Mouse (Mus musculus) intestine, embryonic 15.5 days (tissue): Measurements from ENCODE around the gene Nisch. TPM values are rescaled to one million over a fixed set of nuclear protein-coding genes. Genes with fewer than 3 reads are reported as not detected.

Experiments
- ATAC-seq: fragments of 200-750 bp; cut with Nextera tagmentation; 2 replicates; pipeline ENCODE4 v1.8.0; 2017; ENCODE audit warnings: moderate TSS enrichment, moderate library complexity
- H3K27ac ChIP-seq: fragments of 300-500 bp; sonication (generic); 2 replicates; pipeline ENCODE4 v1.5.1; 2015; ENCODE audit warnings: mild to moderate bottlenecking, inconsistent platforms
- H3K27me3 ChIP-seq: fragments of 300-500 bp; sonication (generic); replicated peaks from 2 replicates; pipeline ENCODE4 v1.6.1; 2015; ENCODE audit warnings: inconsistent platforms
- H3K36me3 ChIP-seq: fragments of 300-500 bp; sonication (generic); 2 replicates; pipeline ENCODE4 v1.6.1; 2015; ENCODE audit warnings: inconsistent platforms
- H3K4me1 ChIP-seq: fragments of 300-500 bp; sonication (generic); replicated peaks from 2 replicates; pipeline ENCODE4 v1.6.1; 2015; ENCODE audit warnings: inconsistent platforms
- H3K4me2 ChIP-seq: fragments of 300-500 bp; sonication (generic); replicated peaks from 2 replicates; pipeline ENCODE4 v1.6.1; 2015; ENCODE audit warnings: mild to moderate bottlenecking, inconsistent platforms
- H3K4me3 ChIP-seq: fragments of 300-500 bp; sonication (generic); replicated peaks from 2 replicates; pipeline ENCODE4 v1.5.1; 2015; ENCODE audit warnings: inconsistent platforms
- H3K9ac ChIP-seq: fragments of 300-500 bp; sonication (generic); 2 replicates; pipeline ENCODE4 v1.6.1; 2015; ENCODE audit warnings: inconsistent platforms
- H3K9me3 ChIP-seq: fragments of 300-500 bp; sonication (generic); 2 replicates; pipeline ENCODE4 v1.6.1; 2016; ENCODE audit warnings: inconsistent platforms
- WGBS: fragments of 180-500 bp; shearing (Covaris S2); methylation state at CpG from one replicate; pipeline ENCODE4 v1.1.7; 2015; 5-methylcytosine and 5-hydroxymethylcytosine counted together
- polyA plus RNA-seq: library from polyadenylated mRNA; unstranded; fragments of >200 nt; fragmentation: Nextera tagmentation; extraction: Ambion mirVana; gene quantifications from 2 replicates; pipeline ENCODE4 v1.2.1, GENCODE M21; 2015

The Nisch gene
- polyA plus RNA-seq, 1 experiment from 2014 or later, result 280 TPM

- Histone ChIP-seq H3K27ac (peak overlapping the region; percentile 89; the same call in 1 of the 2 replicates), H3K36me3 (peaks cover 18% of the 10 kb centered on the region), H3K27me3 (no peaks in the 10 kb centered on the region), H3K4me2 (peak overlapping the region; percentile 85), H3K9me3 (no peaks in the 10 kb centered on the region), H3K9ac (peak overlapping the region; percentile 90), H3K4me3 (peak overlapping the region; percentile 84), H3K4me1 (peaks cover 41% of the 10 kb centered on the region)
- ATAC-seq, result peak; percentile 6
- under 1% methylated on average over 43 of the region's 43 CpGs for WGBS
Observed at GRCm38 (mm10) chr14:31131272-31131821, 85.4 kb downstream of the Nisch start.

- H3K9me3 ChIP-seq, result no peaks in the 10 kb centered on the region
- ATAC-seq, result peak; percentile 74
- H3K9ac ChIP-seq, result peak within 1 kb of the TSS; percentile 90
- WGBS, result 3% methylated on average over 57 of the region's 63 CpGs
- H3K27me3 ChIP-seq, result no peaks in the 10 kb centered on the region
- peaks cover 10% of the 10 kb centered on the region for H3K36me3 ChIP-seq
- H3K27ac ChIP-seq, result peak within 1 kb of the TSS; percentile 89
- peak within 1 kb of the TSS; percentile 85 for H3K4me2 ChIP-seq
- peaks cover 45% of the 10 kb centered on the region for H3K4me1 ChIP-seq
- peak within 1 kb of the TSS; percentile 84 for H3K4me3 ChIP-seq
Observed at GRCm38 (mm10) chr14:31130236-31131220, 86.2 kb downstream of the Nisch start, which contains the start of gene Nt5dc2. TSS of gene Nt5dc2 (plus strand) at chr14:31131053.

- H3K4me1 ChIP-seq, result peaks cover 42% of the 10 kb centered on the region
- peak overlapping the region; percentile 63 for H3K4me3 ChIP-seq
- H3K36me3 ChIP-seq, result peaks cover 3% of the 10 kb centered on the region; the same call in 1 of the 2 replicates
- no peaks in the 10 kb centered on the region for H3K9me3 ChIP-seq
- peak overlapping the region; percentile 85 for H3K4me2 ChIP-seq
- H3K27ac ChIP-seq, result peak overlapping the region; percentile 89
- no peaks in the 10 kb centered on the region for H3K27me3 ChIP-seq
- 67% methylated on average over 15 of the region's 15 CpGs for WGBS
- H3K9ac ChIP-seq, result no peak overlapping the region
- no peak for ATAC-seq
Observed at GRCm38 (mm10) chr14:31129326-31130235, 87.2 kb downstream of the Nisch start.

GRCm38 (mm10) chr14:31128826-31129219 is 87.9 kb downstream of the Nisch start, which contains the start of gene Smim4:
TSS of gene Smim4 (minus strand) at chr14:31128956.
- under 1% methylated on average over 33 of the region's 33 CpGs for WGBS
- peak within 1 kb of the TSS; percentile 63 for H3K4me3 ChIP-seq
- no peaks in the 10 kb centered on the region for H3K36me3 ChIP-seq
- H3K4me1 ChIP-seq, result peaks cover 35% of the 10 kb centered on the region
- H3K9ac ChIP-seq, result peak within 1 kb of the TSS; percentile 76
- H3K27ac ChIP-seq, result peak within 1 kb of the TSS; percentile 89
- no peaks in the 10 kb centered on the region for H3K27me3 ChIP-seq
- ATAC-seq, result peak; percentile 93
- H3K4me2 ChIP-seq, result peak within 1 kb of the TSS; percentile 85
- H3K9me3 ChIP-seq, result no peaks in the 10 kb centered on the region

- Histone ChIP-seq H3K4me1 (peaks cover 31% of the 10 kb centered on the region), H3K27ac (peak overlapping the region; percentile 80), H3K9ac (peak overlapping the region; percentile 76), H3K27me3 (no peaks in the 10 kb centered on the region), H3K36me3 (no peaks in the 10 kb centered on the region), H3K4me2 (peak overlapping the region; percentile 85), H3K4me3 (peak overlapping the region; percentile 63), H3K9me3 (no peaks in the 10 kb centered on the region)
- ATAC-seq, result 0 out of 2 replicates have a peak, but pooled peaks have one; percentile 13
- under 1% methylated on average over 23 of the region's 23 CpGs for WGBS
Observed at GRCm38 (mm10) chr14:31128101-31128825, 88.5 kb downstream of the Nisch start.

- no peaks in the 10 kb centered on the region for H3K36me3 ChIP-seq
- no peak overlapping the region for H3K27ac ChIP-seq
- no peak for ATAC-seq
- H3K9ac ChIP-seq, result no peak overlapping the region
- WGBS, result 90% methylated on average over 8 of the region's 8 CpGs
- H3K9me3 ChIP-seq, result no peaks in the 10 kb centered on the region
- H3K4me3 ChIP-seq, result no peak overlapping the region
- no peaks in the 10 kb centered on the region for H3K27me3 ChIP-seq
- peaks cover 16% of the 10 kb centered on the region for H3K4me1 ChIP-seq
- peak overlapping the region; percentile 39 for H3K4me2 ChIP-seq
Observed at GRCm38 (mm10) chr14:31126826-31127225, 89.9 kb downstream of the Nisch start.

GRCm38 (mm10) chr14:31125106-31126075 is 91.4 kb downstream of the Nisch start:
- Histone ChIP-seq H3K27me3 (no peaks in the 10 kb centered on the region), H3K4me2 (no peak overlapping the region), H3K36me3 (no peaks in the 10 kb centered on the region), H3K27ac (no peak overlapping the region), H3K4me3 (no peak overlapping the region), H3K4me1 (peaks cover 14% of the 10 kb centered on the region), H3K9ac (no peak overlapping the region), H3K9me3 (no peaks in the 10 kb centered on the region)
- no peak for ATAC-seq
- WGBS, result 65% methylated on average over 9 of the region's 9 CpGs

Other genes starting within 250 kb of the Nisch start
- 44.6 and 48.6 TPM in 2 replicates for gene Glt8d1, start 215.5 kb downstream of the Nisch start, polyA plus RNA-seq
- 411 and 423 TPM in 2 replicates for gene Spcs1, start 215.3 kb downstream of the Nisch start, polyA plus RNA-seq
- 97.1 and 106 TPM in 2 replicates for gene Pbrm1, start 197.8 kb downstream of the Nisch start, polyA plus RNA-seq
- gene Gnl3, start 197.8 kb downstream of the Nisch start, polyA plus RNA-seq, result 127 and 151 TPM in 2 replicates
- 90.1 TPM in 2 replicates for gene Smim4, start 88.0 kb downstream of the Nisch start, polyA plus RNA-seq
- gene Nt5dc2, start 85.9 kb downstream of the Nisch start, polyA plus RNA-seq, result 261 and 315 TPM in 2 replicates
- 32.3 and 32.5 TPM in 2 replicates for gene Stab1, start 48.3 kb downstream of the Nisch start, polyA plus RNA-seq
- gene Tnnc1, start 8.6 kb downstream of the Nisch start, polyA plus RNA-seq, result 3.3 and 6.4 TPM in 2 replicates
- gene Sema3g, start 914 bp upstream of the Nisch start, polyA plus RNA-seq, result 0.91 and 0.96 TPM in 2 replicates
- 10.6 and 11.9 TPM in 2 replicates for gene Phf7, start 34.4 kb upstream of the Nisch start, polyA plus RNA-seq
- 64.0 and 65.3 TPM in 2 replicates for gene Bap1, start 34.5 kb upstream of the Nisch start, polyA plus RNA-seq
- 3.6 and 3.7 TPM in 2 replicates for gene Dnah1, start 107.0 kb upstream of the Nisch start, polyA plus RNA-seq
- gene Capn7, start 119.7 kb upstream of the Nisch start, polyA plus RNA-seq, result 34.9 and 36.5 TPM in 2 replicates
- 18.1 and 20.6 TPM in 2 replicates for gene Sh3bp5, start 219.1 kb upstream of the Nisch start, polyA plus RNA-seq